Mouse (Mus musculus): ENCODE results near the gene Olfr99. TPM values are rescaled to one million over a fixed set of nuclear protein-coding genes. Genes with fewer than 3 reads are reported as not detected.

Gene Olfr99
- polyA plus RNA-seq (2014; fragmentation: Nextera tagmentation; extraction: Ambion mirVana) = not detected in 2 replicates

GRCm38 (mm10) chr17:37283360-37283759 lies at the start of gene Olfr99:
TSS of gene Olfr99 (minus strand) at chr17:37283460.
- ATAC-seq (ENCODE audit: insufficient read depth) = no peak
- no peaks in the 10 kb centered on the region for H3K4me1 ChIP-seq (ENCODE audit: insufficient read depth)
- TF ChIP-seq CTCF (IDR thresholded peaks at IDR 0.05; ENCODE audit: low read depth) = no peak
- no peaks in the 10 kb centered on the region for H3K27me3 ChIP-seq (ENCODE audit: insufficient read depth, low read length)
- no peak within 1 kb of the TSS for H3K9ac ChIP-seq
- 75% methylated on average over 1 of the region's 1 CpGs for WGBS
- no peak within 1 kb of the TSS for H3K27ac ChIP-seq (ENCODE audit: low read depth)
- DNase-seq = no peak
- H3K9me3 ChIP-seq (ENCODE audit: low read depth, low read length) = no peaks in the 10 kb centered on the region
- no peaks in the 10 kb centered on the region for H3K36me3 ChIP-seq (ENCODE audit: insufficient read depth)
- H3K4me3 ChIP-seq (ENCODE audit: low read depth, low read length) = no peak within 1 kb of the TSS
- H3K4me2 ChIP-seq = no peak within 1 kb of the TSS

GRCm38 (mm10) chr17:37316954-37317353 lies 33.7 kb upstream of the Olfr99 start, which contains the start of gene Olfr102:
TSS of gene Olfr102 (minus strand) at chr17:37317054.
- no peak for TF ChIP-seq CTCF (IDR thresholded peaks at IDR 0.05; ENCODE audit: low read depth)
- Histone ChIP-seq H3K36me3 (ENCODE audit: insufficient read depth) (no peaks in the 10 kb centered on the region), H3K27me3 (ENCODE audit: insufficient read depth, low read length) (no peaks in the 10 kb centered on the region), H3K4me2 (no peak within 1 kb of the TSS), H3K9me3 (ENCODE audit: low read depth, low read length) (no peaks in the 10 kb centered on the region), H3K4me1 (ENCODE audit: insufficient read depth) (no peaks in the 10 kb centered on the region), H3K9ac (no peak within 1 kb of the TSS), H3K4me3 (ENCODE audit: low read depth, low read length) (no peak within 1 kb of the TSS), H3K27ac (ENCODE audit: low read depth) (no peak within 1 kb of the TSS)
- ATAC-seq (ENCODE audit: insufficient read depth) (no peak), DNase-seq (no peak)

GRCm38 (mm10) chr17:37310146-37310699 lies 27.0 kb upstream of the Olfr99 start:
- Histone ChIP-seq H3K4me2 (no peak overlapping the region), H3K9ac (no peak overlapping the region), H3K9me3 (ENCODE audit: low read depth, low read length) (no peaks in the 10 kb centered on the region), H3K4me3 (ENCODE audit: low read depth, low read length) (no peak overlapping the region), H3K4me1 (ENCODE audit: insufficient read depth) (no peaks in the 10 kb centered on the region), H3K36me3 (ENCODE audit: insufficient read depth) (no peaks in the 10 kb centered on the region), H3K27ac (ENCODE audit: low read depth) (no peak overlapping the region), H3K27me3 (ENCODE audit: insufficient read depth, low read length) (no peaks in the 10 kb centered on the region)
- WGBS = 36% methylated on average over 2 of the region's 2 CpGs
- TF ChIP-seq CTCF (IDR thresholded peaks at IDR 0.05; ENCODE audit: low read depth) = no peak
- DNase-seq (no peak), ATAC-seq (ENCODE audit: insufficient read depth) (no peak)

- H3K27ac ChIP-seq (ENCODE audit: low read depth) = no peak overlapping the region
- H3K27me3 ChIP-seq (ENCODE audit: insufficient read depth, low read length) = no peaks in the 10 kb centered on the region
- no peak for DNase-seq
- no peak overlapping the region for H3K4me3 ChIP-seq (ENCODE audit: low read depth, low read length)
- no peak overlapping the region for H3K4me2 ChIP-seq
- no peaks in the 10 kb centered on the region for H3K36me3 ChIP-seq (ENCODE audit: insufficient read depth)
- TF ChIP-seq CTCF (IDR thresholded peaks at IDR 0.05; ENCODE audit: low read depth) = no peak
- no peak overlapping the region for H3K9ac ChIP-seq
- ATAC-seq (ENCODE audit: insufficient read depth) = no peak
- 34% methylated on average over 4 of the region's 4 CpGs for WGBS
- H3K9me3 ChIP-seq (ENCODE audit: low read depth, low read length) = no peaks in the 10 kb centered on the region
- no peaks in the 10 kb centered on the region for H3K4me1 ChIP-seq (ENCODE audit: insufficient read depth)
Measured at GRCm38 (mm10) chr17:37308483-37308882, 25.2 kb upstream of the Olfr99 start.

GRCm38 (mm10) chr17:37304213-37304612 lies 21.0 kb upstream of the Olfr99 start, which contains the start of gene Olfr101:
TSS of gene Olfr101 (minus strand) at chr17:37304313.
- H3K9me3 ChIP-seq (ENCODE audit: low read depth, low read length) = no peaks in the 10 kb centered on the region
- no peak within 1 kb of the TSS for H3K27ac ChIP-seq (ENCODE audit: low read depth)
- no peak within 1 kb of the TSS for H3K4me3 ChIP-seq (ENCODE audit: low read depth, low read length)
- no peak within 1 kb of the TSS for H3K9ac ChIP-seq
- no peak for TF ChIP-seq CTCF (IDR thresholded peaks at IDR 0.05; ENCODE audit: low read depth)
- no peak for ATAC-seq (ENCODE audit: insufficient read depth)
- H3K27me3 ChIP-seq (ENCODE audit: insufficient read depth, low read length) = no peaks in the 10 kb centered on the region
- no peaks in the 10 kb centered on the region for H3K4me1 ChIP-seq (ENCODE audit: insufficient read depth)
- no peak for DNase-seq
- H3K4me2 ChIP-seq = no peak within 1 kb of the TSS
- WGBS = 69% methylated on average over 4 of the region's 4 CpGs
- H3K36me3 ChIP-seq (ENCODE audit: insufficient read depth) = no peaks in the 10 kb centered on the region

- H3K4me3 ChIP-seq (ENCODE audit: low read depth, low read length) = no peak overlapping the region
- no peaks in the 10 kb centered on the region for H3K9me3 ChIP-seq (ENCODE audit: low read depth, low read length)
- no peaks in the 10 kb centered on the region for H3K4me1 ChIP-seq (ENCODE audit: insufficient read depth)
- H3K27me3 ChIP-seq (ENCODE audit: insufficient read depth, low read length) = no peaks in the 10 kb centered on the region
- DNase-seq = no peak
- no peak overlapping the region for H3K4me2 ChIP-seq
- H3K27ac ChIP-seq (ENCODE audit: low read depth) = no peak overlapping the region
- TF ChIP-seq CTCF (IDR thresholded peaks at IDR 0.05; ENCODE audit: low read depth) = no peak
- 60% methylated on average over 1 of the region's 1 CpGs for WGBS
- no peak for ATAC-seq (ENCODE audit: insufficient read depth)
- no peaks in the 10 kb centered on the region for H3K36me3 ChIP-seq (ENCODE audit: insufficient read depth)
- no peak overlapping the region for H3K9ac ChIP-seq
Measured at GRCm38 (mm10) chr17:37280331-37280730, 2.9 kb downstream of the Olfr99 start.

GRCm38 (mm10) chr17:37276573-37276972 lies 6.7 kb downstream of the Olfr99 start:
- Histone ChIP-seq H3K36me3 (ENCODE audit: insufficient read depth) (no peaks in the 10 kb centered on the region), H3K4me3 (ENCODE audit: low read depth, low read length) (no peak overlapping the region), H3K4me2 (no peak overlapping the region), H3K9ac (no peak overlapping the region), H3K9me3 (ENCODE audit: low read depth, low read length) (no peaks in the 10 kb centered on the region), H3K4me1 (ENCODE audit: insufficient read depth) (no peaks in the 10 kb centered on the region), H3K27ac (ENCODE audit: low read depth) (no peak overlapping the region), H3K27me3 (ENCODE audit: insufficient read depth, low read length) (no peaks in the 10 kb centered on the region)
- ATAC-seq (ENCODE audit: insufficient read depth) (no peak), DNase-seq (no peak)
- no peak for TF ChIP-seq CTCF (IDR thresholded peaks at IDR 0.05; ENCODE audit: low read depth)

All from lung, embryonic 14.5 days (tissue).